Mouse (Mus musculus): ENCODE measurements around the gene Igll1.

GRCm38 (mm10) chr16:16826223-16826622 is 37.6 kb downstream of the Igll1 start:
- no peak for TF ChIP-seq CTCF (IDR thresholded peaks at IDR 0.05)
- no peak for TF ChIP-seq POLR2A (IDR thresholded peaks at IDR 0.05; ENCODE audit: insufficient read depth, low read depth, low read length)
- no peak for TF ChIP-seq EP300 (IDR thresholded peaks at IDR 0.05; ENCODE audit: insufficient read depth, low read depth, low read length)

Measured in heart, adult 2 months (tissue).